Mouse (Mus musculus): ENCODE data around the gene Zcchc2.

The Zcchc2 gene

DNA sequence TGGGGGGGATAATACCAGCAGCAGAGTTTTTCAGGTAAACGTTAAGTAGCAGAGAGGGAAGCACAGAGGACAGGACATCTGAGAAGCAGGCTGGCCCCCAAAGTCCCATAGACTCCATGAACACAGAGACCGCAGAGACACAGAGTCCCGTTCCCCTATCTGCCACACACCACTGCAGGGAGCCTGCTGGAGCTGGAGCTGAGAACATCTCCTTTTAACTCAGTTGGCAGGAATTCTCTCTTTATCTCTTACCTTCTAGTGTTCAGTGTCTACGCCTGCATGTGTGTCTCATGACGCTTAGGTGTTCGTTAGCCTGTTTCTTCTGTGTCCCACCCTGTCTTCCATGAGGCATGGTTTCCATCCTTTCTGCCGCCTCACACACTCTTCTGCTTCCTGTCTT is 83.0 kb downstream of the Zcchc2 start:
- no peak for DNase-seq

DNA sequence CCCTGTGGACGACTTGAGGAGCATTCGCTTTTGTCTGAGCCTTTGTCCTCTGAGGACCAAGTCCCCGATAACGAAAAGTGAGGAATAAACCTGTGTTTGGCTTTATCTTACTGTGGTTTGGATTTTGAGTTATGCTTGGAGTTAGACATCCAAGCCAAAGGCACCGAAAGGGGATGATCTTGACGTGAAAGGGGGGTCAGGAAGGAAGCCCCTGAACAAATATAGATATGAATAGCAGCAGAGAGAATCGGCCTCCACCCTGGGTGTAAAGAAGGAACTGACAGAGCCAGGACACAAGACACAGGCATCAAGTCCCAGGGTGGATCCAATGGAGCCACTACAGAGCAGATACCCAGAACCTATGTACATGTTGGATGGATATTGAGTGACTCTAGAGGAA is 83.9 kb downstream of the Zcchc2 start:
- no peak for DNase-seq

DNA sequence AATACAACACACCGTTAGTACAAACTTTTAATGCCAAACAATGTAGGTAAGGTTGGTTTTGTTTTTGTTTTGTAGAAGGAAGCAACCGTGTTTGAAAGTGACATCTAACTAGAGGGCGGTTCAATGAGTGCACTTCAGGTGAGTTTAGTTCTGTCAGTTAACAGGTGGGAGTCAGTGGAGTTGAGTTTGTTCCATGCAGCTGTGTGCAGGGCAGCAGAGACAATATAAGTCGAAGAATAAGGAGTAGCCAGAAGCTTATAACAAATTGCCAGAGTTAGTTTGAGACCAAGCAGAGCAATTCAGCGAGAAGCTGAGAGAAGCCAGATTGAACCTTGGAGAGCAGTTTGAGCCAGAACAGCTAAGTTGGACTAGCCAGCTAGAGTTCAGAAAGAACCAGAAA is 84.5 kb downstream of the Zcchc2 start:
- no peak for DNase-seq

DNA sequence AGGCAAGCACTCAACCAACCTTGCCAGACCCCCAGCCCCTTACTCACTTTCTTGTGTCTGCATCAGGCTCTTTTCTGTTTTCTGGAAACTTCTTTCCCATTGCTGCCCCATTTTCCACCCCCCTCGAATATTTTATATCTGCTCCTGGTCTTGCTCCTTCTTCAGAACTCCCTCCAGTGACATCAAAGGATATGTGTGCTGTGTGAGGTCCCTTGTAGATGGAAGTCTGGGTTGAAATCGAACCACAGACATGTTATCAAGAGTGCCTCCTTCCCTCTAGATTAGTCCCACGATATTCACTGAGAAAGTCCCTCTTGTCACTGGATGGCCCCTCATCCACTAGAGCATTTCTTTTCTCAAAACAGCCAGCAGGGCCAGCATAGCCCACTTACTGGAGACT is 86.4 kb downstream of the Zcchc2 start:
- no peak for DNase-seq

DNA sequence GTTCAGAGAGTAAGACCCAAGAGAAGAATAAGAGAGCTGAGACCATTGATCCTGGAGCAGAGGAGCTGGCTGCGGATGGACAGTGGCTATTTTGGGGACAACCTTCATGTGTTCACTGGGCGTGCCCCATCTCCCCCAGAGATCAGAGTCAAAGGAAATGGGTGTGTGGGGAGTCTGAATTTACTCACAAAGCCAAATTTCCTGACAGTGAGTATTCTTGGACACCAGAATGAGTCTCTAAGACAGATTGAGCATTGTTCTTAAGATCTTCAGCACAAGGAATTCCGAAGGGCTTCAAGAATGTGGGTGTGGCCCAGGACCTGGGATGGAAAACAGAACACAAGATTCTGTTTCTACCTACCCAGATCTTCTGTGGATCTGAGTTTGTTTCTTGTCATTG is 87.0 kb downstream of the Zcchc2 start:
- DNase-seq = peak in 1 of 2 experiments; percentile 33
